Mouse (Mus musculus) limb, embryonic 11.5 days (tissue): ENCODE measurements at regions not wholly inside any gene's neighbourhood (a gene's known extent, or its start where the extent isn't known, plus 50 kb on each side); places are given as distances from the start of the nearest gene placed in this dataset. TPM values are rescaled to one million over a fixed set of nuclear protein-coding genes. Genes with fewer than 3 reads are reported as not detected.

Source experiments
- microRNA-seq: library from miRNA; unstranded; fragments of <30 nt; microRNA quantifications from one replicate; pipeline ENCODE4, GENCODE M21; 2016

Small RNA genes lying in the stretch of these regions (microRNA-seq; reads per million reads assigned to microRNA genes)
- gene Gm27760, result not detected
